Mouse (Mus musculus): ENCODE measurements around the gene Brsk1. TPM values are rescaled to one million over a fixed set of nuclear protein-coding genes. Genes with fewer than 3 reads are reported as not detected.
A peak's percentile ranks its signal among the peaks of the same experiment; 100 is the strongest.

Gene Brsk1
- polyA plus RNA-seq (2016; fragmentation: Nextera tagmentation; extraction: Ambion mirVana) = 2.8 and 3.6 TPM in 2 replicates

- peak within 1 kb of the TSS; percentile 95 for H3K27ac ChIP-seq
- ATAC-seq (ENCODE audit: insufficient number of reproducible peaks, insufficient read depth, low FRiP score, low TSS enrichment) = peak; percentile 70
- 2% methylated on average over 6 of the region's 18 CpGs for WGBS
- no peaks in the 10 kb centered on the region for H3K27me3 ChIP-seq
- H3K36me3 ChIP-seq = peaks cover 28% of the 10 kb centered on the region
- H3K9me3 ChIP-seq = no peaks in the 10 kb centered on the region
- peak within 1 kb of the TSS; percentile 80 for H3K4me2 ChIP-seq (replicated peaks)
- peak within 1 kb of the TSS; percentile 99 for H3K4me3 ChIP-seq
- peak within 1 kb of the TSS; percentile 100 for H3K9ac ChIP-seq
- peaks cover 6% of the 10 kb centered on the region for H3K4me1 ChIP-seq
These were observed at the start of gene Brsk1 for GRCm38 (mm10) chr7:4690387-4690786. TSS of gene Brsk1 (plus strand) at chr7:4690604.

DNA sequence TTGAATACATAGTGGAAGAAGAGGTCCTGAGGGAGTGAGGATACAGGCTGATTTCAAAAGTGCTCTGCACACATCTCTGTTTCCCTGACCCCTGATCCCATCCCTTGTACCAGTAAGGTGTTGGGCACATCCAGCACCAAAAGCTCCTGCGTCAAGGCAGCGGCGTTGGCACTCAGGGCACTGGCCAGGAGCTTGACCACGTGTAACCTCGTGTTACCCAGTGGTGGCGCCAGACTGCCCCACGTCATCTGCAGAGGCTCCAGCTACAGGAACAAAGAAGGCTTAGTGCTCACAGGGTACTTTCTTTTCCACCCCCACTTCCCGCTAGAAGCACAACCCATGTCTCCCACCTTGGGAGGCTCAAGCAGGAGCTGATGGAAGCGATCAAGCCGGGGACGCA lies 49.2 kb upstream of the Brsk1 start:
- WGBS = 82% methylated on average over 11 of the region's 11 CpGs
- Histone ChIP-seq H3K4me2 (replicated peaks) (no peak overlapping the region), H3K27ac (no peak overlapping the region), H3K4me1 (no peaks in the 10 kb centered on the region), H3K27me3 (no peaks in the 10 kb centered on the region), H3K4me3 (no peak overlapping the region), H3K36me3 (peaks cover 81% of the 10 kb centered on the region), H3K9ac (no peak overlapping the region), H3K9me3 (no peaks in the 10 kb centered on the region)
- ATAC-seq (ENCODE audit: insufficient number of reproducible peaks, insufficient read depth, low FRiP score, low TSS enrichment) = no peak

DNA sequence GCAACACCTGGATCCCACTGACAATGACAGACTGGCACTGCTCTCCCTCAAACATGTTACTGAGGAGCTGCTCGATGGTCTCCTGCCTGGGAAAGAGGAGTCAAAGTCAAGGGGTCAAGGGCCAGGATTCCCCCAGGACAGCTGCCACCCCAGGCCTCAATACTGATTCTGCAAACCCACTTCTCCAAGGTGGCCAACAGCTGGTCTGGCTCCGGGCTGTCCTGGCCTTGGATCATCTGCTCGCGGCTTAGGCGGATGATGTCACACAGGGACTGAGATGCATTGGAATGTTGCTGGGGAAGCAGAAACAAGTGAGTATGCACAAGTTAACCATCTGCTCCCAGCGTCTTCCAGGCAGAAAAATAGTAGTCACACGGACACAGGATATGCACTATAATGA lies 48.4 kb upstream of the Brsk1 start:
- H3K9me3 ChIP-seq = no peaks in the 10 kb centered on the region
- no peak overlapping the region for H3K27ac ChIP-seq
- H3K36me3 ChIP-seq = peaks cover 79% of the 10 kb centered on the region
- 87% methylated on average over 7 of the region's 7 CpGs for WGBS
- H3K4me1 ChIP-seq = no peaks in the 10 kb centered on the region
- H3K27me3 ChIP-seq = no peaks in the 10 kb centered on the region
- H3K4me2 ChIP-seq (replicated peaks) = no peak overlapping the region
- H3K9ac ChIP-seq = no peak overlapping the region
- no peak overlapping the region for H3K4me3 ChIP-seq
- ATAC-seq (ENCODE audit: insufficient number of reproducible peaks, insufficient read depth, low FRiP score, low TSS enrichment) = no peak

GRCm38 (mm10) chr7:4643225-4643624 lies 47.2 kb upstream of the Brsk1 start:
- no peak overlapping the region for H3K27ac ChIP-seq
- no peak for ATAC-seq (ENCODE audit: insufficient number of reproducible peaks, insufficient read depth, low FRiP score, low TSS enrichment)
- H3K36me3 ChIP-seq = peaks cover 80% of the 10 kb centered on the region
- H3K4me1 ChIP-seq = no peaks in the 10 kb centered on the region
- H3K4me3 ChIP-seq = no peak overlapping the region
- H3K9ac ChIP-seq = no peak overlapping the region
- H3K27me3 ChIP-seq = no peaks in the 10 kb centered on the region
- H3K4me2 ChIP-seq (replicated peaks) = no peak overlapping the region
- WGBS = 96% methylated on average over 6 of the region's 6 CpGs
- H3K9me3 ChIP-seq = no peaks in the 10 kb centered on the region

- H3K9ac ChIP-seq = no peak overlapping the region
- peaks cover 50% of the 10 kb centered on the region for H3K36me3 ChIP-seq
- H3K27ac ChIP-seq = no peak overlapping the region
- no peaks in the 10 kb centered on the region for H3K27me3 ChIP-seq
- no peaks in the 10 kb centered on the region for H3K9me3 ChIP-seq
- 81% methylated on average over 3 of the region's 3 CpGs for WGBS
- H3K4me2 ChIP-seq (replicated peaks) = no peak overlapping the region
- no peak for ATAC-seq (ENCODE audit: insufficient number of reproducible peaks, insufficient read depth, low FRiP score, low TSS enrichment)
- H3K4me1 ChIP-seq = no peaks in the 10 kb centered on the region
- H3K4me3 ChIP-seq = no peak overlapping the region
These were observed 43.6 kb upstream of the Brsk1 start for GRCm38 (mm10) chr7:4646806-4647205.

DNA sequence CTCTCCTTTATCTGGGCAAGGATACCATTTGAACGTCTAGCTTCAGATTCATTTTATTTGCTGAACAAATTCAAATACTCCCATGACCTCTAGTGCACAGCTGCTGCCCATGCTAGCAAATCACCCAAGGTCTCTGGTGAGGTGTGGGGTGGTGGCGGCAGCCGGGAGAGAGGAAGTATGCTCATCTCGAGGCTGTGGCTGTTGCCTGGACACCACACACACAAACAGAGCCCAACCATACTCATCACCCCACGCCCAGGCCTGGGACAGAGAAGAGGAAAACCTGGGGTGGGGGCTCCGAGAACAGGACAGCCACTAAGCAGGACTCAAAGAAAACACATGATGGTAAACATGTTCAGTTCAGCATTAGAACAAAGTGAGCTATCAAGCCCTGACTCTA lies 43.1 kb upstream of the Brsk1 start:
- Histone ChIP-seq H3K9ac (no peak overlapping the region), H3K4me3 (no peak overlapping the region), H3K27me3 (no peaks in the 10 kb centered on the region), H3K36me3 (peaks cover 46% of the 10 kb centered on the region), H3K4me2 (replicated peaks) (no peak overlapping the region), H3K4me1 (no peaks in the 10 kb centered on the region), H3K9me3 (no peaks in the 10 kb centered on the region), H3K27ac (no peak overlapping the region)
- ATAC-seq (ENCODE audit: insufficient number of reproducible peaks, insufficient read depth, low FRiP score, low TSS enrichment) = no peak
- WGBS = 73% methylated on average over 6 of the region's 6 CpGs

DNA sequence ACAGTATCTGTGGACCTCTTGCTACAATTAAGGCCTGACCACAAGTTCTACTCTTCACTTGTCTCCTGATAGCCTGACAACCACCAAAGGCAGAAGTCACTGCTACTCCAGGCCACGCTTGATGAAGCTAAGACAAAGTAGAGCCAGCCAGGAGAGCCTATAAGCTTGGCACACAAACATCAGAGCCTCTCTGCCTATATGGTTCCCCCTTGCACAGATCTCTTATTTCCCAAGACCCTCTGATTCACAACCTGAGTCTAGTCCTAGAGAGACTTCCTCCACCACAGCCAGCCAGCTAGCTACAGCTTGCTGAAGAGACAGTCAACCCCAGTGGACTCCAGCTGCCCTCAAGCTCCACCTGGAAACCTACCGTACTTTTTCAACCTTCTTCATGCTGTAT lies 42.4 kb upstream of the Brsk1 start:
- H3K9me3 ChIP-seq = no peaks in the 10 kb centered on the region
- H3K4me3 ChIP-seq = no peak overlapping the region
- no peak overlapping the region for H3K9ac ChIP-seq
- ATAC-seq (ENCODE audit: insufficient number of reproducible peaks, insufficient read depth, low FRiP score, low TSS enrichment) = no peak
- no peaks in the 10 kb centered on the region for H3K27me3 ChIP-seq
- H3K36me3 ChIP-seq = peaks cover 46% of the 10 kb centered on the region
- H3K4me2 ChIP-seq (replicated peaks) = no peak overlapping the region
- H3K4me1 ChIP-seq = no peaks in the 10 kb centered on the region
- H3K27ac ChIP-seq = no peak overlapping the region
- WGBS = 89% methylated on average over 2 of the region's 2 CpGs

DNA sequence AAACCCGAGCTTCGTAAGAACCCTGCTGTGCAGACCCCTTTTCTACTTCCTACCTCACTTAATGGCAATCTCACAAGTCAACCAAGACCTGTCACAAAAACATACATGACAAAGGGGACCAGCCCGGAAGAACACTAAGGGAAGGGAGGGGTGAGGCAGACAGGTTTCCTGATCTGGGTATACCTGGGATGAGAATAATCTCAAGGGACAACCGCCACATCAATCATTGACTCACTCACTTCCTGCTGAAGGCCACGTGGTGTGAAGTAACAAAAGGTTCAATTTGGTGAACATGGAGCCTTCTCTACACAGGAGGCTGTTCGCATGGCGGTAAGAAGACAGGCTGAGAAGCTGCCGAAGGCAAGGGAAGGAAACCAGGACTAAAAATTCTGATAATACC lies 38.8 kb upstream of the Brsk1 start:
- Histone ChIP-seq H3K36me3 (peaks cover 15% of the 10 kb centered on the region), H3K9ac (no peak overlapping the region), H3K27me3 (no peaks in the 10 kb centered on the region), H3K4me2 (replicated peaks) (no peak overlapping the region), H3K4me1 (peaks cover 9% of the 10 kb centered on the region), H3K4me3 (no peak overlapping the region), H3K9me3 (no peaks in the 10 kb centered on the region), H3K27ac (no peak overlapping the region)
- 82% methylated on average over 8 of the region's 8 CpGs for WGBS
- no peak for ATAC-seq (ENCODE audit: insufficient number of reproducible peaks, insufficient read depth, low FRiP score, low TSS enrichment)

DNA sequence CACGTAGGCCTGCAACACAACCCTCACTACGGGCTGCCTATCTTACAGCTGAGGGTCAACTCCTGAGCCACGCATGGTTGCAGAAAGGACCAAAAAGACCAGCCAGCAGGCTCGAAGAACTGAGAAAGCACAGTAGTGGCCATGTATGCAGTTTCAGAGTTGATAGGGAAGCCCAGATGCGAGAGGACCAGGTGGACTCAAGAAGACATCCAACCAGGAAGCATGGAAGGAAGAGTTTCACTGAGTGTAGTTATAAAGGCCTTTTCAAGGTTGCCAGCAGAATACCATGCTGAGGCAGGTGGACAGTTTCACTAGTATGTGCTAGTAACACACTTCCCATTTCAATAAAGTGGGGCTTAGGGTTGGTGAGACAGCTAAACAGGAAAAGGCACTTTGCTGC lies 37.7 kb upstream of the Brsk1 start:
- no peaks in the 10 kb centered on the region for H3K9me3 ChIP-seq
- peaks cover 11% of the 10 kb centered on the region; the same call in 1 of the 2 replicates for H3K36me3 ChIP-seq
- no peak for ATAC-seq (ENCODE audit: insufficient number of reproducible peaks, insufficient read depth, low FRiP score, low TSS enrichment)
- 92% methylated on average over 5 of the region's 5 CpGs for WGBS
- H3K4me1 ChIP-seq = peaks cover 20% of the 10 kb centered on the region
- H3K9ac ChIP-seq = no peak overlapping the region
- no peak overlapping the region for H3K4me2 ChIP-seq (replicated peaks)
- H3K4me3 ChIP-seq = no peak overlapping the region
- no peaks in the 10 kb centered on the region for H3K27me3 ChIP-seq
- H3K27ac ChIP-seq = no peak overlapping the region

GRCm38 (mm10) chr7:4653351-4653750 lies 37.1 kb upstream of the Brsk1 start:
- Histone ChIP-seq H3K9me3 (no peaks in the 10 kb centered on the region), H3K4me1 (peaks cover 22% of the 10 kb centered on the region), H3K9ac (no peak overlapping the region), H3K27me3 (no peaks in the 10 kb centered on the region), H3K4me3 (no peak overlapping the region), H3K4me2 (replicated peaks) (no peak overlapping the region), H3K27ac (no peak overlapping the region), H3K36me3 (peaks cover 11% of the 10 kb centered on the region; the same call in 1 of the 2 replicates)
- WGBS = 70% methylated on average over 5 of the region's 5 CpGs
- ATAC-seq (ENCODE audit: insufficient number of reproducible peaks, insufficient read depth, low FRiP score, low TSS enrichment) = no peak

DNA sequence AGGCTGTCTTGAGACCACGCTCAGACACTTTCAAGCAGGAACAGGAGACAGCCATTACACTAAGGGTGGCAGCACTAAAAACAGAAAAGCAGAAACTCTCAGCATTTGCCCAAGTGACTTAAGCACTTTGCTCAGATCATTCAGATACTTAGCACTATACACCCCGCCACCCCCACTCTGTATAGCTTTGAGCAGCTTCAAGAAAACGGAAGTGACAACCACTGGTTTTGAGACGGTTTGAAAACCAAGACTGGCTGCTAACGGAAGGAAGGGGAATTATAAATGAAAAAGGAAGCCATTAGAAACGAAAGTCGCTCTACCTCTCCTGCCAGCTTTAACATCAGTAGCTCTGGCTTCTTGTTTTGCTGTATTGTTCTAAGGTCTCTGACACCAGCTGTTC lies 36.6 kb upstream of the Brsk1 start:
- H3K27ac ChIP-seq = no peak overlapping the region
- no peak for ATAC-seq (ENCODE audit: insufficient number of reproducible peaks, insufficient read depth, low FRiP score, low TSS enrichment)
- H3K27me3 ChIP-seq = no peaks in the 10 kb centered on the region
- H3K36me3 ChIP-seq = peaks cover 11% of the 10 kb centered on the region; the same call in 1 of the 2 replicates
- H3K4me3 ChIP-seq = no peak overlapping the region
- 82% methylated on average over 7 of the region's 7 CpGs for WGBS
- no peak overlapping the region for H3K4me2 ChIP-seq (replicated peaks)
- H3K9ac ChIP-seq = no peak overlapping the region; the same call in 1 of the 2 replicates
- peaks cover 22% of the 10 kb centered on the region for H3K4me1 ChIP-seq
- no peaks in the 10 kb centered on the region for H3K9me3 ChIP-seq

DNA sequence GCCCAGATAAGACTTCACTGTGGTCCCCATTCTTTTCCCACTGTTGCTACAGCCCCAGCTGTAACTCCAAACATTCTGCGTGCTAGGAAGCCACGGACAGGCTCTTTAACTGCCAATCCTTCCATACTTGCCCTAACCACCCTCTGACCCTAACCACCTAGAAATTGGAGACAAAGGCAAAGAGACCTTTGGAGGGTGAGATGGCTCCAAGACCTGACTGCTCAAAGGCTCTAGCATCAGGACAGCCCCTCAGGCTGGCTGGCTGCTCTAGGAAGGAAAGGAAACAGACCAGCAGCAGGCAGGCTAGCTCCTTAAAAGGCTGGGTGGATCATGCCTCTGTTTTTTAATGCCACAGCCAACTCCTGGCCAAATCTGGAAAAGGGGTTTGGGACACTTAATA lies 36.2 kb upstream of the Brsk1 start:
- no peaks in the 10 kb centered on the region for H3K27me3 ChIP-seq
- H3K4me2 ChIP-seq (replicated peaks) = no peak overlapping the region
- peaks cover 22% of the 10 kb centered on the region for H3K4me1 ChIP-seq
- H3K9me3 ChIP-seq = no peaks in the 10 kb centered on the region
- no peak for ATAC-seq (ENCODE audit: insufficient number of reproducible peaks, insufficient read depth, low FRiP score, low TSS enrichment)
- H3K27ac ChIP-seq = no peak overlapping the region
- WGBS = 83% methylated on average over 2 of the region's 2 CpGs
- H3K9ac ChIP-seq = no peak overlapping the region; the same call in 1 of the 2 replicates
- no peak overlapping the region for H3K4me3 ChIP-seq
- H3K36me3 ChIP-seq = peaks cover 11% of the 10 kb centered on the region; the same call in 1 of the 2 replicates

- peaks cover 31% of the 10 kb centered on the region for H3K4me1 ChIP-seq
- no peaks in the 10 kb centered on the region for H3K27me3 ChIP-seq
- H3K36me3 ChIP-seq = peaks cover 11% of the 10 kb centered on the region; the same call in 1 of the 2 replicates
- no peak overlapping the region for H3K9ac ChIP-seq
- no peak for ATAC-seq (ENCODE audit: insufficient number of reproducible peaks, insufficient read depth, low FRiP score, low TSS enrichment)
- H3K9me3 ChIP-seq = no peaks in the 10 kb centered on the region
- H3K4me3 ChIP-seq = no peak overlapping the region
- no peak overlapping the region for H3K27ac ChIP-seq
- WGBS = 90% methylated on average over 4 of the region's 4 CpGs
- H3K4me2 ChIP-seq (replicated peaks) = no peak overlapping the region
These were observed 35.0 kb upstream of the Brsk1 start for GRCm38 (mm10) chr7:4655393-4655792.
